Mouse (Mus musculus) ES-Bruce4 (cell line): ENCODE results near the gene Orc4.

Experiments used
- CTCF ChIP-seq: IDR thresholded peaks from one replicate; pipeline ENCODE4 v1.8.1; 2011; ENCODE audit warnings: low read depth, low read length
- POLR2A ChIP-seq: IDR thresholded peaks from one replicate; pipeline ENCODE4 v1.8.1; 2011; ENCODE audit warnings: low read length; ENCODE audit not compliant: insufficient read depth

GRCm38 (mm10) chr2:48947761-48948160 lies 2.3 kb downstream of the Orc4 start:
- TF ChIP-seq CTCF (no peak), POLR2A (no peak)
